Comparison of ENCODE assay signal across 23 mouse cellular contexts in genomic region chr5:90765821-90766606, GRCm38 (mm10). TPM values are rescaled to one million over a fixed set of nuclear protein-coding genes. Genes with fewer than 3 reads are reported as not detected.
DNase-seq lines count a peak whose midpoint lies in the region; ATAC-seq and TF ChIP-seq lines count a peak whose summit lies in the region.
"Had no signal": no experiment of that assay in that cellular context is flagged by ENCODE, and none has a peak within 500 bp of the region (broad histone marks: within the 10 kb centered on the region; RNA-seq: fewer than 3 reads in every experiment).

No protein-coding gene starts in this region.

- no peak for TF ChIP-seq CTCF in kidney, postnatal 0 days (IDR thresholded peaks at IDR 0.05; ENCODE audit: low read depth)
- TF ChIP-seq CTCF in midbrain, postnatal 0 days (IDR thresholded peaks at IDR 0.05) = no peak
- TF ChIP-seq CTCF in MEL (IDR thresholded peaks at IDR 0.05 in 2 of 3, conservative IDR thresholded peaks at IDR 0.05 in 1 of 3; ENCODE audit: control insufficient read depth in 1 of 3, insufficient read depth in 1 of 3, low read depth in 2 of 3, low read length in 3 of 3, poor library complexity in 1 of 3, severe bottlenecking in 1 of 3) = no peak

- H3K9me3 ChIP-seq in kidney, postnatal 0 days (replicated peaks; ENCODE audit: low read length) = no peaks in the 10 kb centered on the region
- no peaks in the 10 kb centered on the region for H3K9me3 ChIP-seq in midbrain, postnatal 0 days (ENCODE audit: low read length)
- no peaks in the 10 kb centered on the region for H3K9me3 ChIP-seq in midbrain, embryonic 15.5 days
- no peaks in the 10 kb centered on the region for H3K9me3 ChIP-seq in MEL (replicated peaks; ENCODE audit: insufficient read depth, low read length)
- no peaks in the 10 kb centered on the region for H3K9me3 ChIP-seq in stomach, embryonic 15.5 days
- H3K9me3 ChIP-seq: forebrain, embryonic 13.5 days; hindbrain, embryonic 12.5 days; liver, embryonic 15.5 days; neural tube, embryonic 12.5 days had no signal

- H3K27ac ChIP-seq in kidney, postnatal 0 days = no peak overlapping the region
- H3K27ac ChIP-seq in midbrain, postnatal 0 days (ENCODE audit: low read depth, low read length) = no peak overlapping the region
- no peak overlapping the region for H3K27ac ChIP-seq in midbrain, embryonic 15.5 days
- peak overlapping the region; percentile 60 for H3K27ac ChIP-seq in MEL (ENCODE audit: control insufficient read depth, low read depth, low read length)
- H3K27ac ChIP-seq in stomach, embryonic 15.5 days = no peak overlapping the region
- H3K27ac ChIP-seq: forebrain, embryonic 13.5 days; hindbrain, embryonic 12.5 days; liver, embryonic 15.5 days; neural tube, embryonic 12.5 days had no signal

- H3K27me3 ChIP-seq in kidney, postnatal 0 days (ENCODE audit: insufficient read depth, low read length) = no peaks in the 10 kb centered on the region
- H3K27me3 ChIP-seq in midbrain, postnatal 0 days (ENCODE audit: insufficient read depth, low read length) = no peaks in the 10 kb centered on the region
- no peaks in the 10 kb centered on the region; the same call in 1 of the 2 replicates for H3K27me3 ChIP-seq in midbrain, embryonic 15.5 days (replicated peaks)
- H3K27me3 ChIP-seq in MEL (ENCODE audit: control insufficient read depth in 1 of 2, insufficient read depth in 2 of 2, low read length in 2 of 2) = no peaks in the 10 kb centered on the region
- no peaks in the 10 kb centered on the region for H3K27me3 ChIP-seq in stomach, embryonic 15.5 days (replicated peaks)
- H3K27me3 ChIP-seq: CH12.LX; forebrain, embryonic 13.5 days; liver, embryonic 15.5 days; neural tube, embryonic 12.5 days had no signal

- no peak for TF ChIP-seq RAD21 in MEL (IDR thresholded peaks at IDR 0.05; ENCODE audit: low read depth, low read length)

- no peak for ATAC-seq in kidney, postnatal 0 days (replicated peaks; ENCODE audit: low FRiP score, low read depth)
- no peak for ATAC-seq in midbrain, postnatal 0 days (ENCODE audit: low FRiP score)
- no peak for ATAC-seq in midbrain, embryonic 15.5 days (replicated peaks)
- peak; percentile 58; the same call in 1 of the 2 replicates for ATAC-seq in stomach, embryonic 15.5 days (ENCODE audit: insufficient read depth, low FRiP score, low read depth)
- ATAC-seq: forebrain, embryonic 13.5 days had no signal

- H3K79me2 ChIP-seq in MEL (ENCODE audit: control insufficient read depth, insufficient read depth, low read length, poor library complexity) = no peaks in the 10 kb centered on the region

- TF ChIP-seq POLR2A in MEL (IDR thresholded peaks at IDR 0.05; ENCODE audit: control insufficient read depth in 1 of 2, insufficient read depth in 1 of 2, low read depth in 1 of 2, low read length in 2 of 2, poor library complexity in 1 of 2) = no peak

- no peak overlapping the region for H3K4me3 ChIP-seq in kidney, postnatal 0 days (replicated peaks; ENCODE audit: low read depth, low read length)
- no peak overlapping the region for H3K4me3 ChIP-seq in midbrain, postnatal 0 days (ENCODE audit: low read depth, low read length)
- no peak overlapping the region for H3K4me3 ChIP-seq in midbrain, embryonic 15.5 days
- H3K4me3 ChIP-seq in MEL (ENCODE audit: control insufficient read depth in 1 of 2, insufficient read depth in 1 of 2, low read depth in 2 of 2, low read length in 2 of 2) = peak overlapping the region; percentile 10 to 38
- H3K4me3 ChIP-seq in stomach, embryonic 15.5 days (replicated peaks) = no peak overlapping the region
- H3K4me3 ChIP-seq: erythroblast, embryonic 14.5 days; forebrain, embryonic 13.5 days; hindbrain, embryonic 12.5 days; liver, embryonic 15.5 days; neural tube, embryonic 12.5 days had no signal

- no peaks in the 10 kb centered on the region for H3K36me3 ChIP-seq in kidney, postnatal 0 days (ENCODE audit: insufficient read depth, low read length)
- no peaks in the 10 kb centered on the region for H3K36me3 ChIP-seq in midbrain, postnatal 0 days (ENCODE audit: insufficient read depth, low read length)
- H3K36me3 ChIP-seq in midbrain, embryonic 15.5 days (replicated peaks) = no peaks in the 10 kb centered on the region
- peaks cover 0 to 10% of the 10 kb centered on the region in 2 experiments; a peak in 2 of 4 replicates for H3K36me3 ChIP-seq in MEL (ENCODE audit: control insufficient read depth in 1 of 2, insufficient read depth in 2 of 2, low read length in 2 of 2)
- no peaks in the 10 kb centered on the region for H3K36me3 ChIP-seq in stomach, embryonic 15.5 days
- H3K36me3 ChIP-seq: hindbrain, embryonic 12.5 days; liver, embryonic 15.5 days; neural tube, embryonic 12.5 days had no signal

- 28% methylated on average over 8 of the region's 8 CpGs for WGBS in kidney, postnatal 0 days
- 88% methylated on average over 8 of the region's 8 CpGs for WGBS in midbrain, postnatal 0 days
- 85% methylated on average over 8 of the region's 8 CpGs for WGBS in midbrain, embryonic 15.5 days
- WGBS in stomach, embryonic 15.5 days = 31% methylated on average over 8 of the region's 8 CpGs

- no peak overlapping the region for H3K9ac ChIP-seq in kidney, postnatal 0 days (ENCODE audit: low read depth, low read length)
- no peak overlapping the region for H3K9ac ChIP-seq in midbrain, postnatal 0 days (replicated peaks; ENCODE audit: low read length, poor library complexity, severe bottlenecking)
- H3K9ac ChIP-seq in midbrain, embryonic 15.5 days = no peak overlapping the region
- peak overlapping the region; percentile 0 for H3K9ac ChIP-seq in MEL (ENCODE audit: control insufficient read depth, low read depth, low read length, poor library complexity, severe bottlenecking)
- H3K9ac ChIP-seq in stomach, embryonic 15.5 days = no peak overlapping the region
- H3K9ac ChIP-seq: forebrain, embryonic 13.5 days; hindbrain, embryonic 12.5 days; liver, embryonic 15.5 days; neural tube, embryonic 12.5 days had no signal

- no peaks in the 10 kb centered on the region for H3K4me1 ChIP-seq in kidney, postnatal 0 days (replicated peaks; ENCODE audit: insufficient read depth, low read length)
- no peaks in the 10 kb centered on the region for H3K4me1 ChIP-seq in midbrain, postnatal 0 days (ENCODE audit: insufficient read depth, low read length)
- no peaks in the 10 kb centered on the region for H3K4me1 ChIP-seq in midbrain, embryonic 15.5 days
- H3K4me1 ChIP-seq in MEL (ENCODE audit: control insufficient read depth in 1 of 2, insufficient read depth in 2 of 2, low read length in 2 of 2) = peaks cover 2 to 10% of the 10 kb centered on the region in 2 experiments; a peak in 3 of 4 replicates
- no peaks in the 10 kb centered on the region for H3K4me1 ChIP-seq in stomach, embryonic 15.5 days
- H3K4me1 ChIP-seq: forebrain, embryonic 13.5 days; hindbrain, embryonic 12.5 days; liver, embryonic 15.5 days; neural tube, embryonic 12.5 days had no signal

- peak; percentile 47 for DNase-seq in kidney, postnatal 0 days (ENCODE audit: low spot score)
- DNase-seq in kidney, adult 18-20 months = no peak
- peak; percentile 8 for DNase-seq in midbrain, postnatal 0 days (ENCODE audit: low spot score)
- DNase-seq in MEL (ENCODE audit: low read depth, low spot score) = peak; percentile 61
- no peak for DNase-seq in gastrocnemius, adult 18-20 months (ENCODE audit: low spot score)
- DNase-seq: adrenal gland, adult 2 months; cerebellum, adult 2 months; cerebellum, postnatal 36 days; gastrocnemius, postnatal 14 days; kidney, postnatal 10 days; right cerebral cortex, postnatal 4 days; thymus, postnatal 25 days had no signal

- peak; percentile 85 to 87 for TF ChIP-seq EP300 in MEL (IDR thresholded peaks at IDR 0.05; ENCODE audit: low read depth in 1 of 2, low read length in 2 of 2)

- no peak overlapping the region for H3K4me2 ChIP-seq in kidney, postnatal 0 days (ENCODE audit: low read length)
- H3K4me2 ChIP-seq in midbrain, postnatal 0 days (ENCODE audit: low read depth, low read length, poor library complexity, severe bottlenecking) = no peak overlapping the region
- no peak overlapping the region for H3K4me2 ChIP-seq in midbrain, embryonic 15.5 days
- no peak overlapping the region for H3K4me2 ChIP-seq in stomach, embryonic 15.5 days
- H3K4me2 ChIP-seq: forebrain, embryonic 13.5 days; hindbrain, embryonic 12.5 days; liver, embryonic 15.5 days; neural tube, embryonic 12.5 days had no signal

RNA-seq across cellular contexts. Expression of gene Ppbp, which starts 2.3 kb away (rescaled TPM):
- 1.3 and 1.4 TPM in 2 replicates for polyA plus RNA-seq in kidney, postnatal 0 days (2015; fragmentation: Nextera tagmentation; extraction: Ambion mirVana)
- total RNA-seq in midbrain, postnatal 0 days (2014; rRNA removed) = 0.28 TPM in 1 of 2 replicates, not detected in the other
- 0.19 and 0.61 TPM in 2 replicates for polyA plus RNA-seq in midbrain, postnatal 0 days (2015; fragmentation: Nextera tagmentation; extraction: Ambion mirVana)
- 0.84 and 1.7 TPM in 2 replicates for polyA plus RNA-seq in midbrain, embryonic 15.5 days (2015; fragmentation: Nextera tagmentation; extraction: Ambion mirVana)
- total RNA-seq in MEL (2012; rRNA removed) = 0.12 TPM in 1 of 2 replicates, not detected in the other
- polyA plus RNA-seq in MEL (2012; ENCODE audit: insufficient read depth in 1 of 2, insufficient read length in 2 of 2, low read depth in 1 of 2, low replicate concordance in 2 of 2, missing spikeins in 1 of 2) = not detected
- polyA plus RNA-seq in stomach, embryonic 15.5 days (2015; fragmentation: Nextera tagmentation; extraction: Ambion mirVana) = 3.8 and 4.8 TPM in 2 replicates
- total RNA-seq in gastrocnemius, adult 18-20 months (2021) = under 1 TPM; 0.21 to 0.28 TPM
- total RNA-seq: CH12.LX had no signal

RNA-seq across cellular contexts. Expression of gene Pf4, which starts 6.2 kb away (rescaled TPM):
- 69.2 and 71.7 TPM in 2 replicates for polyA plus RNA-seq in kidney, postnatal 0 days (2015; fragmentation: Nextera tagmentation; extraction: Ambion mirVana)
- 32.1 and 33.3 TPM in 2 replicates for total RNA-seq in midbrain, postnatal 0 days (2014; rRNA removed)
- 59.6 and 60.6 TPM in 2 replicates for polyA plus RNA-seq in midbrain, postnatal 0 days (2015; fragmentation: Nextera tagmentation; extraction: Ambion mirVana)
- 50.3 and 58.3 TPM in 2 replicates for polyA plus RNA-seq in midbrain, embryonic 15.5 days (2015; fragmentation: Nextera tagmentation; extraction: Ambion mirVana)
- 253 and 283 TPM in 2 replicates for total RNA-seq in MEL (2012; rRNA removed)
- 100 to 1,000 TPM in 1 of 2 experiments, not detected in 1; 393 TPM for polyA plus RNA-seq in MEL (2012; ENCODE audit: insufficient read depth in 1 of 2, insufficient read length in 2 of 2, low read depth in 1 of 2, low replicate concordance in 2 of 2, missing spikeins in 1 of 2)
- polyA plus RNA-seq in stomach, embryonic 15.5 days (2015; fragmentation: Nextera tagmentation; extraction: Ambion mirVana) = 68.9 and 90.1 TPM in 2 replicates
- 10 to 100 TPM in 1 of 2 experiments, 1 to 10 TPM in 1; 5.6 to 15.2 TPM for total RNA-seq in gastrocnemius, adult 18-20 months (2021)
- total RNA-seq: CH12.LX had no signal

RNA-seq across cellular contexts. Expression of gene Cxcl5, which starts 6.9 kb away (rescaled TPM):
- polyA plus RNA-seq in kidney, postnatal 0 days (2015; fragmentation: Nextera tagmentation; extraction: Ambion mirVana) = 0.07 TPM in 1 of 2 replicates, not detected in the other
- not detected in 2 replicates for total RNA-seq in midbrain, postnatal 0 days (2014; rRNA removed)
- 0.25 and 0.28 TPM in 2 replicates for polyA plus RNA-seq in midbrain, postnatal 0 days (2015; fragmentation: Nextera tagmentation; extraction: Ambion mirVana)
- polyA plus RNA-seq in midbrain, embryonic 15.5 days (2015; fragmentation: Nextera tagmentation; extraction: Ambion mirVana) = 0.19 and 0.28 TPM in 2 replicates
- total RNA-seq in MEL (2012; rRNA removed) = not detected in 2 replicates
- not detected for polyA plus RNA-seq in MEL (2012; ENCODE audit: insufficient read depth in 1 of 2, insufficient read length in 2 of 2, low read depth in 1 of 2, low replicate concordance in 2 of 2, missing spikeins in 1 of 2)
- polyA plus RNA-seq in stomach, embryonic 15.5 days (2015; fragmentation: Nextera tagmentation; extraction: Ambion mirVana) = 0.17 and 0.32 TPM in 2 replicates
- total RNA-seq in gastrocnemius, adult 18-20 months (2021) = not detected
- total RNA-seq: adrenal gland, adult 2 months; CH12.LX; gastrocnemius, postnatal 14 days; left cerebral cortex, postnatal 25 days had no signal
- polyA plus RNA-seq: adrenal gland, adult 2 months; erythroblast, embryonic 14.5 days; forebrain, embryonic 13.5 days; neural tube, embryonic 12.5 days had no signal

RNA-seq across cellular contexts. Expression of gene Cxcl3, which starts 19.9 kb away (rescaled TPM):
- polyA plus RNA-seq in kidney, postnatal 0 days (2015; fragmentation: Nextera tagmentation; extraction: Ambion mirVana) = 0.12 TPM in 1 of 2 replicates, not detected in the other
- not detected in 2 replicates for total RNA-seq in midbrain, postnatal 0 days (2014; rRNA removed)
- 0.20 and 0.39 TPM in 2 replicates for polyA plus RNA-seq in midbrain, postnatal 0 days (2015; fragmentation: Nextera tagmentation; extraction: Ambion mirVana)
- 0.34 TPM in 1 of 2 replicates, not detected in the other for polyA plus RNA-seq in midbrain, embryonic 15.5 days (2015; fragmentation: Nextera tagmentation; extraction: Ambion mirVana)
- total RNA-seq in MEL (2012; rRNA removed) = not detected in 2 replicates
- not detected for polyA plus RNA-seq in MEL (2012; ENCODE audit: insufficient read depth in 1 of 2, insufficient read length in 2 of 2, low read depth in 1 of 2, low replicate concordance in 2 of 2, missing spikeins in 1 of 2)
- not detected in 2 replicates for polyA plus RNA-seq in stomach, embryonic 15.5 days (2015; fragmentation: Nextera tagmentation; extraction: Ambion mirVana)
- not detected for total RNA-seq in gastrocnemius, adult 18-20 months (2021)
- total RNA-seq: adrenal gland, adult 2 months; CH12.LX; gastrocnemius, postnatal 14 days; heart, adult 8-10 months; layer of hippocampus, adult 8-10 months; left cerebral cortex, postnatal 25 days had no signal
- polyA plus RNA-seq: cerebellum, adult 2 months; forebrain, embryonic 13.5 days; hindbrain, embryonic 12.5 days; liver, embryonic 15.5 days; neural tube, embryonic 12.5 days had no signal

RNA-seq across cellular contexts. Expression of gene Cxcl15, which starts 28.3 kb away (rescaled TPM):
- polyA plus RNA-seq in kidney, postnatal 0 days (2015; fragmentation: Nextera tagmentation; extraction: Ambion mirVana) = 0.07 TPM in 1 of 2 replicates, not detected in the other
- not detected in 2 replicates for total RNA-seq in midbrain, postnatal 0 days (2014; rRNA removed)
- polyA plus RNA-seq in midbrain, postnatal 0 days (2015; fragmentation: Nextera tagmentation; extraction: Ambion mirVana) = not detected in 2 replicates
- polyA plus RNA-seq in midbrain, embryonic 15.5 days (2015; fragmentation: Nextera tagmentation; extraction: Ambion mirVana) = not detected in 2 replicates
- total RNA-seq in MEL (2012; rRNA removed) = not detected in 2 replicates
- polyA plus RNA-seq in MEL (2012; ENCODE audit: insufficient read depth in 1 of 2, insufficient read length in 2 of 2, low read depth in 1 of 2, low replicate concordance in 2 of 2, missing spikeins in 1 of 2) = not detected
- polyA plus RNA-seq in stomach, embryonic 15.5 days (2015; fragmentation: Nextera tagmentation; extraction: Ambion mirVana) = 1.6 and 1.7 TPM in 2 replicates
- not detected for total RNA-seq in gastrocnemius, adult 18-20 months (2021)
- total RNA-seq: adrenal gland, adult 2 months; CH12.LX; gastrocnemius, postnatal 14 days; heart, adult 8-10 months; layer of hippocampus, adult 8-10 months; left cerebral cortex, postnatal 25 days had no signal
- polyA plus RNA-seq: adrenal gland, adult 2 months; cerebellum, adult 2 months; erythroblast, embryonic 14.5 days; forebrain, embryonic 13.5 days; hindbrain, embryonic 12.5 days; liver, embryonic 15.5 days; neural tube, embryonic 12.5 days had no signal

Comparison
In these comparisons a context has a peak if more than half of its experiments do, and no peak if none do; other contexts are left out.
1. DNase-seq: peak in kidney, postnatal 0 days (single experiment), midbrain, postnatal 0 days (single experiment) and MEL (single experiment); none in kidney, adult 18-20 months (single experiment) and gastrocnemius, adult 18-20 months (single experiment).
2. H3K4me3 ChIP-seq: peak in MEL (2 of 2); none in kidney, postnatal 0 days (single experiment), midbrain, postnatal 0 days (single experiment), midbrain, embryonic 15.5 days (single experiment) and stomach, embryonic 15.5 days (single experiment).